Mouse (Mus musculus) left cerebral cortex, adult 6 months (tissue): Measurements from ENCODE around the gene Ddias. TPM values are rescaled to one million over a fixed set of nuclear protein-coding genes. Genes with fewer than 3 reads are reported as not detected.

Experiments
- long read RNA-seq, 2 experiments: library from polyadenylated mRNA; unstranded; transcript quantifications; one replicate each; pipeline ENCODE4 v2.0.0; 2019 to 2020
- polyA plus RNA-seq: library from polyadenylated mRNA; unstranded; fragments of <200 nt; fragmentation: Nextera tagmentation; gene quantifications from 2 replicates; pipeline ENCODE4 v1.2.3, GENCODE M21; 2021

The Ddias gene
- 0.23 and 0.32 TPM in 2 replicates for polyA plus RNA-seq
- long read RNA-seq, experiment 1, partial matches to known transcripts, result 1 of 1 reads
- long read RNA-seq, experiment 1, other reads (novel, unspliced or antisense), result 0 of 1 reads
- long read RNA-seq, experiment 2, partial matches to known transcripts, result 0 of 2 reads
- long read RNA-seq, experiment 2, other reads (novel, unspliced or antisense), result 2 of 2 reads

GRCm38 (mm10) chr7:92874116-92874675, at the start of gene Ddias, which contains the start of gene Prcp:
Gene Ddias (minus strand): TSS chr7:92874247.
Gene Prcp (plus strand): TSS chr7:92874470.

Other genes with a start within 250 kb of the Ddias start
- gene Ankrd42, start 237.1 kb downstream of the Ddias start, polyA plus RNA-seq, result 5.3 and 5.4 TPM in 2 replicates
- gene Pcf11, start 204.3 kb downstream of the Ddias start, polyA plus RNA-seq, result 6.8 and 7.3 TPM in 2 replicates
- 17.4 and 22.6 TPM in 2 replicates for gene Rab30, start 132.6 kb downstream of the Ddias start, polyA plus RNA-seq
- 14.2 and 15.1 TPM in 2 replicates for gene Prcp, start 223 bp upstream of the Ddias start, polyA plus RNA-seq
- gene Fam181b, start 205.6 kb upstream of the Ddias start, polyA plus RNA-seq, result 17.6 and 19.8 TPM in 2 replicates